Mouse (Mus musculus): ENCODE measurements around the gene Mto1. TPM values are rescaled to one million over a fixed set of nuclear protein-coding genes. Genes with fewer than 3 reads are reported as not detected.

Gene Mto1
- polyA plus RNA-seq, 1 experiment from 2014 or later: 27.9 TPM

DNA sequence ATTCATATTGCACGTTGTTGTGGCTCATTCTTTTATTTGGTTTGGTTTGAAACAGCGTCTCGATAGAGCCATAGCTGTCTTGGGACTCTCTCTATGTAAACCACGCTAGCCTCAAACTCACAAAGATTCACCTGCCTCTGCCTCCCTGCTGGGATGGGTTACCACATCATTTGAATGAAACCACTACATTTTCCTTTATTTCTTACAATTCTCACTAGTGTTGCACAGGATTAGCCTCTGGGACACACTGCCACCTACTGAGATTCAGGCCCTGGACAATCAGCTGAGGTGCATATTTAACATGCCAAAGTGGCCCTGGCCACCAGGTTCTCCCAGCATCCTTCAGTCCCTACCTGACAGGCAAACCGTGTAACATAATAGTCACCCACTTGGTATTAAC lies 8.6 kb upstream of the Mto1 start:
- no peak overlapping the region for H3K4me2 ChIP-seq (ENCODE audit: low read length)
- H3K27me3 ChIP-seq (ENCODE audit: control insufficient read depth, insufficient read depth, low read depth, low read length): peaks cover 44% of the 10 kb centered on the region
- H3K27ac ChIP-seq (ENCODE audit: low read length): no peak overlapping the region
- H3K4me1 ChIP-seq (ENCODE audit: control insufficient read depth, insufficient read depth, low read length): peaks cover 9% of the 10 kb centered on the region
- no peak overlapping the region for H3K9ac ChIP-seq (ENCODE audit: low read depth, low read length)
- 66% methylated on average over 5 of the region's 5 CpGs for WGBS
- no peak for ATAC-seq
- no peaks in the 10 kb centered on the region for H3K36me3 ChIP-seq (ENCODE audit: control insufficient read depth, insufficient read depth, low read length)
- H3K4me3 ChIP-seq (ENCODE audit: low read depth, low read length): no peak overlapping the region
- H3K9me3 ChIP-seq (replicated peaks; ENCODE audit: control insufficient read depth, low read length, poor library complexity, severe bottlenecking): no peaks in the 10 kb centered on the region

- Histone ChIP-seq H3K27me3 (ENCODE audit: control insufficient read depth, insufficient read depth, low read depth, low read length) (peaks cover 64% of the 10 kb centered on the region), H3K9me3 (replicated peaks; ENCODE audit: control insufficient read depth, low read length, poor library complexity, severe bottlenecking) (no peaks in the 10 kb centered on the region), H3K4me2 (ENCODE audit: low read length) (peak overlapping the region; percentile 79), H3K27ac (ENCODE audit: low read length) (no peak overlapping the region), H3K4me3 (ENCODE audit: low read depth, low read length) (peak overlapping the region; percentile 45), H3K4me1 (ENCODE audit: control insufficient read depth, insufficient read depth, low read length) (peaks cover 9% of the 10 kb centered on the region), H3K9ac (ENCODE audit: low read depth, low read length) (peak overlapping the region; percentile 54; the same call in 1 of the 2 replicates), H3K36me3 (ENCODE audit: control insufficient read depth, insufficient read depth, low read length) (no peaks in the 10 kb centered on the region)
- WGBS: 3% methylated on average over 9 of the region's 9 CpGs
- ATAC-seq: 0 out of 2 replicates have a peak, but pooled peaks have one; percentile 26
Observed at GRCm38 (mm10) chr9:78442237-78442578, 5.8 kb upstream of the Mto1 start.

DNA sequence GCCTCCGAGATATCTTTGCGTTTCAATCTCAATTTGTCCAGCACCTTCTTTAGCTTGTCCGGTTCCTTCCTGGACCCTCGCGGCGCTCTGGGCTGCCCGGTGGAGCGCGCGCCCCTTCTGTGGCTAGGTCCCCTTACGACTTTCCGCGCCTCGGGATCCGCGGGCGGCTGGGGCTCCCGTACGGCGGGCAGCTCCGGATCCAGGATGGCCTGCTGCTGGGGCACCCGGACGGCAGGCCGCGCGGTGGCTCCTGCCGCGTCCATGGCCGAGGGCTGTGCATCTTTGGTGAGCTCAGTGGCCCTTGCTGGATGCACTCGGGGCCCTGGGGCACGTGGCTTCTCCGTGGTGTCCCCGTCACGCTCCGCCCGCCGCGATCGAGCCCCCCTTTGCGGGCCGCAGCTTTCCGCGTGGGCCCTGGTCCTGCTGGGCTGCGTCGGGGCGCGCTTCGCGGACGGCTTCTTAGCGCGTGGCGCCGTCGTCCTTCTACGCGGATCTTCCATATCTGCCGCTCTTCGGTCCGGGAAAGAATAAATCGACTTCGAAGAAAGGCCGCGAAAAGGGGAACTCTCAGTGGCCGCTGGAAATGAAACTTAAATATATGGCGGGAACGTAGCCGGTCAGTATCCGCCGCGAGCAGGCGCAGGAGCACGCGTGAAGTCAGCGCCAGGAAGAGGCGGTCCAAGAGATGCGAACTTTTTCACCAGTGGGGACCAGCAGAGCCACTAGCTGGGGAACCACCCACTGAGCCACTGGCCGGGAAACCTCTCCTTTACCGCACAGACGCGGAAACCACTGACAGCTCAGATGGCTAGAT lies 5.2 kb upstream of the Mto1 start, which contains the start of gene Cgas:
Gene Cgas (minus strand): TSS at position 659 of the 814 bp plus-strand sequence.
- Histone ChIP-seq H3K36me3 (ENCODE audit: control insufficient read depth, insufficient read depth, low read length) (no peaks in the 10 kb centered on the region), H3K9ac (ENCODE audit: low read depth, low read length) (peak within 1 kb of the TSS; percentile 54), H3K4me2 (ENCODE audit: low read length) (peak within 1 kb of the TSS; percentile 79), H3K4me1 (ENCODE audit: control insufficient read depth, insufficient read depth, low read length) (peaks cover 12% of the 10 kb centered on the region), H3K27ac (ENCODE audit: low read length) (no peak within 1 kb of the TSS), H3K27me3 (ENCODE audit: control insufficient read depth, insufficient read depth, low read depth, low read length) (peaks cover 64% of the 10 kb centered on the region), H3K9me3 (replicated peaks; ENCODE audit: control insufficient read depth, low read length, poor library complexity, severe bottlenecking) (no peaks in the 10 kb centered on the region), H3K4me3 (ENCODE audit: low read depth, low read length) (peak within 1 kb of the TSS; percentile 45)
- WGBS: under 1% methylated on average over 81 of the region's 81 CpGs
- ATAC-seq: peak; percentile 64

DNA sequence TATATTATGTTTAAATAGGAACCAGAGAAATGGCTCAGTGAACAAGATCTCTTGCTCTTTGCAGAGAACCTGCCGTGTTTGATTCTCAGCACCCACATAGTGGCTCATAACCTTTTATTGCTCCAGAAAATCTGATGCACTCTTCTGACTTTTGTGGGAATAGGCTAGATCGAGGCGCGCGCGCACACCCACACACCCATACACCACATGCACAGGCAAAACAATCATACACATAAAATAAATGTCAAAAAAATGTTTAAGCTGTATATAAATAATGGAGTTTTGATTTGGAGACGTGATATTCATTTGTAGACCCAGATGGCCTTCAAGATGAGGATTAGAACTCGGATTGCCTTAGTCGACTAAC lies 419 bp upstream of the Mto1 start:
- H3K36me3 ChIP-seq (ENCODE audit: control insufficient read depth, insufficient read depth, low read length): peaks cover 4% of the 10 kb centered on the region
- H3K4me3 ChIP-seq (ENCODE audit: low read depth, low read length): peak overlapping the region; percentile 96
- peak; percentile 59 for ATAC-seq
- H3K4me2 ChIP-seq (ENCODE audit: low read length): peak overlapping the region; percentile 66
- WGBS: 31% methylated on average over 9 of the region's 9 CpGs
- peak overlapping the region; percentile 96 for H3K27ac ChIP-seq (ENCODE audit: low read length)
- H3K27me3 ChIP-seq (ENCODE audit: control insufficient read depth, insufficient read depth, low read depth, low read length): peaks cover 35% of the 10 kb centered on the region
- H3K4me1 ChIP-seq (ENCODE audit: control insufficient read depth, insufficient read depth, low read length): peaks cover 13% of the 10 kb centered on the region
- peak overlapping the region; percentile 96 for H3K9ac ChIP-seq (ENCODE audit: low read depth, low read length)
- no peaks in the 10 kb centered on the region for H3K9me3 ChIP-seq (replicated peaks; ENCODE audit: control insufficient read depth, low read length, poor library complexity, severe bottlenecking)

DNA sequence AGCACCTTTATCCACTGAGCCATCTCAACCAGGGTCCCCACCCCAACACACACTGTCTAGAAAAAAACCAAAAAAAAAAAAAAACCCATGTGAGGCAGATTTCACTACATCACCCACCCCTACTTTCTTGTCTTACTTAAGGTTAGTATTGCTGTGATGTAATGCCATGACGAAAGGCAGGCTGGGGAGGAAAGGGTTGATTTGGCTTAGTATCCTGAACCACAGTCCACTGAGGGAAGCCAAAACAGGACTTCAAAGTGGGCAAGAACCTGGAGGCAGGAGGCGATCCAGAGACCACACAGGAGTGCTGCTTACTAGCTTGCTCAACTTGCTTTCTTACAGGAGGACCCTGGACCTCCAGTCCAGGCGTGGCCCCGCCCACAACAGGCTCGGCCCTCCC lies 2.4 kb downstream of the Mto1 start:
- H3K4me1 ChIP-seq (ENCODE audit: control insufficient read depth, insufficient read depth, low read length): peaks cover 8% of the 10 kb centered on the region
- H3K9me3 ChIP-seq (replicated peaks; ENCODE audit: control insufficient read depth, low read length, poor library complexity, severe bottlenecking): no peaks in the 10 kb centered on the region
- H3K4me3 ChIP-seq (ENCODE audit: low read depth, low read length): no peak overlapping the region
- H3K27ac ChIP-seq (ENCODE audit: low read length): no peak overlapping the region
- peaks cover 13% of the 10 kb centered on the region for H3K27me3 ChIP-seq (ENCODE audit: control insufficient read depth, insufficient read depth, low read depth, low read length)
- no peak for ATAC-seq
- peaks cover 9% of the 10 kb centered on the region for H3K36me3 ChIP-seq (ENCODE audit: control insufficient read depth, insufficient read depth, low read length)
- no peak overlapping the region for H3K4me2 ChIP-seq (ENCODE audit: low read length)
- 77% methylated on average over 5 of the region's 5 CpGs for WGBS
- H3K9ac ChIP-seq (ENCODE audit: low read depth, low read length): no peak overlapping the region

DNA sequence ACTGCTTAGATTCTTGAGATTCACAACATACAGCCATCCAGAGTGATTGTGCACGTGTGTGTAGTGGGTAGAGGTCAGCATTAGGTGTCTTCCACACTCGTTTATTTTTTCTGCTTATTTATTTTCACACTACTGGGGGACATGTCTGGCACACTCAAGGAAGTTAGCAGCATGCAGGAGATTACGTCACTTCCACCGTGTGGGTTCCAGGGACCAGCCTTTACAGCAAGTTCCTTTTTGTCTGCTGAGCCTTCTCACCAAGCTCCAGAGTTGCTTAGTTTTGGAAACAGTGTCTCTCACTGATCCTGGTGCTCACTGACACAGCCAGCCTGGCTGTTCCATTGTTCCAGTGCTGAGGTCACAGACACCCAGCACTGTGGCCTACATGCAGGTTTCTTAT lies 3.4 kb downstream of the Mto1 start:
- WGBS: 89% methylated on average over 4 of the region's 4 CpGs
- Histone ChIP-seq H3K36me3 (ENCODE audit: control insufficient read depth, insufficient read depth, low read length) (peaks cover 9% of the 10 kb centered on the region), H3K4me3 (ENCODE audit: low read depth, low read length) (no peak overlapping the region), H3K4me2 (ENCODE audit: low read length) (no peak overlapping the region), H3K4me1 (ENCODE audit: control insufficient read depth, insufficient read depth, low read length) (peaks cover 8% of the 10 kb centered on the region), H3K27ac (ENCODE audit: low read length) (no peak overlapping the region), H3K27me3 (ENCODE audit: control insufficient read depth, insufficient read depth, low read depth, low read length) (peaks cover 3% of the 10 kb centered on the region; the same call in 1 of the 2 replicates), H3K9ac (ENCODE audit: low read depth, low read length) (no peak overlapping the region), H3K9me3 (replicated peaks; ENCODE audit: control insufficient read depth, low read length, poor library complexity, severe bottlenecking) (no peaks in the 10 kb centered on the region)
- ATAC-seq: no peak

GRCm38 (mm10) chr9:78457026-78457425 lies 9.0 kb downstream of the Mto1 start:
- Histone ChIP-seq H3K4me2 (ENCODE audit: low read length) (no peak overlapping the region), H3K27ac (ENCODE audit: low read length) (no peak overlapping the region), H3K9me3 (replicated peaks; ENCODE audit: control insufficient read depth, low read length, poor library complexity, severe bottlenecking) (no peaks in the 10 kb centered on the region), H3K4me3 (ENCODE audit: low read depth, low read length) (no peak overlapping the region), H3K4me1 (ENCODE audit: control insufficient read depth, insufficient read depth, low read length) (no peaks in the 10 kb centered on the region), H3K27me3 (ENCODE audit: control insufficient read depth, insufficient read depth, low read depth, low read length) (no peaks in the 10 kb centered on the region), H3K9ac (ENCODE audit: low read depth, low read length) (no peak overlapping the region), H3K36me3 (ENCODE audit: control insufficient read depth, insufficient read depth, low read length) (peaks cover 25% of the 10 kb centered on the region)
- ATAC-seq: no peak
- 93% methylated on average over 8 of the region's 8 CpGs for WGBS

DNA sequence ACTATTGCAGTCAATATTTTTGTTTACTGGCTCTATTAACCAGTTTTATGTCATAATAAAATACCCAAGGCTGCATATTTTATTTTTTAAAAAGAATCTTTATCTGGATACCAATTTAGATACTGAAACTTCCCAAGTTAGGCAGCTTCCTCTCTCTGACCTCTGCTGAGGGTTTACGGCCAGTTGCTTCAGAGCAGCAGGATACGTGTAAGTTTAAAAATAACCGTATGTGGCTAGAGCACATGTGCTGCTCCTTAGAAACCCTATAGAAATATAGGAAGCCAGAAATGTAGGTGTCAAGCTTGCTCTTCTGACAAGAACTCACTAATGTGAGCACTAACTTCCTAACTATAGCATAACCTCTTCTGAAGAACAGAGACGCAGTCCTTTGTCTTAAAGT lies 15.3 kb downstream of the Mto1 start:
- no peaks in the 10 kb centered on the region for H3K27me3 ChIP-seq (ENCODE audit: control insufficient read depth, insufficient read depth, low read depth, low read length)
- no peak overlapping the region for H3K9ac ChIP-seq (ENCODE audit: low read depth, low read length)
- H3K36me3 ChIP-seq (ENCODE audit: control insufficient read depth, insufficient read depth, low read length): peaks cover 42% of the 10 kb centered on the region
- no peak for ATAC-seq
- 93% methylated on average over 4 of the region's 4 CpGs for WGBS
- H3K27ac ChIP-seq (ENCODE audit: low read length): no peak overlapping the region
- H3K4me2 ChIP-seq (ENCODE audit: low read length): no peak overlapping the region
- no peaks in the 10 kb centered on the region for H3K9me3 ChIP-seq (replicated peaks; ENCODE audit: control insufficient read depth, low read length, poor library complexity, severe bottlenecking)
- H3K4me1 ChIP-seq (ENCODE audit: control insufficient read depth, insufficient read depth, low read length): no peaks in the 10 kb centered on the region
- H3K4me3 ChIP-seq (ENCODE audit: low read depth, low read length): no peak overlapping the region

- Histone ChIP-seq H3K4me1 (ENCODE audit: control insufficient read depth, insufficient read depth, low read length) (no peaks in the 10 kb centered on the region), H3K9me3 (replicated peaks; ENCODE audit: control insufficient read depth, low read length, poor library complexity, severe bottlenecking) (no peaks in the 10 kb centered on the region), H3K27me3 (ENCODE audit: control insufficient read depth, insufficient read depth, low read depth, low read length) (no peaks in the 10 kb centered on the region), H3K4me3 (ENCODE audit: low read depth, low read length) (no peak overlapping the region), H3K27ac (ENCODE audit: low read length) (no peak overlapping the region), H3K4me2 (ENCODE audit: low read length) (no peak overlapping the region), H3K36me3 (ENCODE audit: control insufficient read depth, insufficient read depth, low read length) (peaks cover 42% of the 10 kb centered on the region), H3K9ac (ENCODE audit: low read depth, low read length) (no peak overlapping the region)
- no peak for ATAC-seq
- 87% methylated on average over 3 of the region's 3 CpGs for WGBS
Observed at GRCm38 (mm10) chr9:78465725-78466124, 17.7 kb downstream of the Mto1 start.

Data from midbrain, embryonic 16.5 days (tissue).